Mouse (Mus musculus): ENCODE data around the gene Tmem11. TPM values are rescaled to one million over a fixed set of nuclear protein-coding genes. Genes with fewer than 3 reads are reported as not detected.
A peak's percentile ranks its signal among the peaks of the same experiment; 100 is the strongest.

Tmem11 gene
- polyA plus RNA-seq, 1 experiment = 46.6 TPM

DNA sequence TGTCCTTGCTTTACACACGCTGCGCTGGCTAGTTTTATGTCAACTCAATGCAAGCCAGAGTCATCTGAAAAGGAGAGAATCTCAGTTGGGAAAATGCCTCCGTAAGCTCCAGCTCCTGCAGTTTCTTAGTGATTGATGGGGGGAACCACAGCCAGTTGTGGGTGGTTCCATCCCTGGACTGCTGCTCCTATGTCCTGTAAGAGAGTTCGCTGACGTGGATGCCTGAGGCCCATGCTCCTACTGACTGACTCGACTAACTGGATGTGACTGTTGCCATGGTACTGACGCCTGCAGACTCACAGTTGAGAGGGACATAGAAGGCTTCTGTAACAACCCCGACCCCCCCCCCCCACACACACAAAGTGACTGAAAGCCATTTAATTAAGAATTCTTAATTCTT, 11.2 kb downstream of the Tmem11 start:
- Histone ChIP-seq H3K27ac (ENCODE audit: insufficient read depth, low read length) (no peak overlapping the region), H3K27me3 (ENCODE audit: control insufficient read depth, insufficient read depth, low read length, poor library complexity, severe bottlenecking) (no peaks in the 10 kb centered on the region), H3K9ac (ENCODE audit: low read depth, poor library complexity, severe bottlenecking) (no peak overlapping the region), H3K36me3 (ENCODE audit: control insufficient read depth, insufficient read depth, low read length, poor library complexity, severe bottlenecking) (peaks cover 30% of the 10 kb centered on the region), H3K4me3 (ENCODE audit: low read depth, low read length) (no peak overlapping the region), H3K4me1 (ENCODE audit: control insufficient read depth, insufficient read depth, low read length) (no peaks in the 10 kb centered on the region), H3K9me3 (replicated peaks; ENCODE audit: control insufficient read depth, insufficient read depth, low read length, poor library complexity, severe bottlenecking) (no peaks in the 10 kb centered on the region)
- TF ChIP-seq POLR2A (IDR thresholded peaks at IDR 0.05; ENCODE audit: insufficient read depth, low read length) = no peak
- no peak for TF ChIP-seq EP300 (IDR thresholded peaks at IDR 0.05; ENCODE audit: insufficient read depth, low read depth, low read length)
- TF ChIP-seq CTCF (IDR thresholded peaks at IDR 0.05; ENCODE audit: low read depth, low read length) = no peak

DNA sequence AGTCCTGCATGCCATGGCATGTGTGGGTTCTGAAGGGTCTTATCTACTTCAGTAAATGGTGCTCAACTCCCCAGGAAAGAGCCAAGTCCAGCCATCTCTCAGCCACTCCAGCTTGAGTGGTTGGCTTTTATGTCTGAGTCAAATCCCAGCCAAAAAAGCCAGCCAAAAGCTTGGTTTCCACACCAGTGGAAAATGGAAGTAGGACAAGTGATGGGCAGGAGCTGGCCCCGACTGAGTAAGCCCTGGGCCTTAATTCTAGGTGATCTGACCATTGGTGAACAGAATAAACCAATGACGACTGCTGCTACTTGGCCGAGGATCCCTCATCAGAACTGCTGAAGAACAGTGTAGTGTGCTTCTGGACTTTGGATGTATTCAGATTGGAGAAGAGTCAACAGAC, 11.6 kb downstream of the Tmem11 start:
- Histone ChIP-seq H3K9ac (ENCODE audit: low read depth, poor library complexity, severe bottlenecking) (no peak overlapping the region), H3K36me3 (ENCODE audit: control insufficient read depth, insufficient read depth, low read length, poor library complexity, severe bottlenecking) (peaks cover 27% of the 10 kb centered on the region), H3K4me3 (ENCODE audit: low read depth, low read length) (no peak overlapping the region), H3K9me3 (replicated peaks; ENCODE audit: control insufficient read depth, insufficient read depth, low read length, poor library complexity, severe bottlenecking) (no peaks in the 10 kb centered on the region), H3K4me1 (ENCODE audit: control insufficient read depth, insufficient read depth, low read length) (no peaks in the 10 kb centered on the region), H3K27ac (ENCODE audit: insufficient read depth, low read length) (no peak overlapping the region), H3K27me3 (ENCODE audit: control insufficient read depth, insufficient read depth, low read length, poor library complexity, severe bottlenecking) (no peaks in the 10 kb centered on the region)
- no peak for TF ChIP-seq EP300 (IDR thresholded peaks at IDR 0.05; ENCODE audit: insufficient read depth, low read depth, low read length)
- no peak for TF ChIP-seq CTCF (IDR thresholded peaks at IDR 0.05; ENCODE audit: low read depth, low read length)
- no peak for TF ChIP-seq POLR2A (IDR thresholded peaks at IDR 0.05; ENCODE audit: insufficient read depth, low read length)

DNA sequence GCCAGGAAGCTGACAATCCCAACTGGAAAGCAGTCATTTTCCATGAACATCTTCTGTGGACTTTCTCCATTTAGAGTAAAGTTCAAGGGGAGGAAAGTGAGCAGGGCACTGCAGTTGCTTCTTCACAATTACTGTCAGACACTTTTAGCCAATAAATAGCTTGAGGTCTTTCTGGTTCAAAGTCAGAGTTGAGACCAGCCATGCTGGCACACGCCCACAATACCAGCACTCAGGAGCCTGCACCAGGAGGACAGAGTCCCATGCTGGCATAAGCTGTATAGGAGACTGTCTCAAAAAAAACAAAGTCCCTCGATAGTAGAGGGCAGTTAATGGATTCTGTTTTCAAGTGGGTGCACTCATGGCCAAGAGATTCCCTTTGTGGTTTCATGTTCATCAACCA, 13.1 kb downstream of the Tmem11 start:
- Histone ChIP-seq H3K27me3 (ENCODE audit: control insufficient read depth, insufficient read depth, low read length, poor library complexity, severe bottlenecking) (no peaks in the 10 kb centered on the region), H3K9ac (ENCODE audit: low read depth, poor library complexity, severe bottlenecking) (no peak overlapping the region), H3K4me3 (ENCODE audit: low read depth, low read length) (no peak overlapping the region), H3K9me3 (replicated peaks; ENCODE audit: control insufficient read depth, insufficient read depth, low read length, poor library complexity, severe bottlenecking) (no peaks in the 10 kb centered on the region), H3K4me1 (ENCODE audit: control insufficient read depth, insufficient read depth, low read length) (no peaks in the 10 kb centered on the region), H3K27ac (ENCODE audit: insufficient read depth, low read length) (no peak overlapping the region), H3K36me3 (ENCODE audit: control insufficient read depth, insufficient read depth, low read length, poor library complexity, severe bottlenecking) (peaks cover 31% of the 10 kb centered on the region)
- TF ChIP-seq EP300 (IDR thresholded peaks at IDR 0.05; ENCODE audit: insufficient read depth, low read depth, low read length) = no peak

DNA sequence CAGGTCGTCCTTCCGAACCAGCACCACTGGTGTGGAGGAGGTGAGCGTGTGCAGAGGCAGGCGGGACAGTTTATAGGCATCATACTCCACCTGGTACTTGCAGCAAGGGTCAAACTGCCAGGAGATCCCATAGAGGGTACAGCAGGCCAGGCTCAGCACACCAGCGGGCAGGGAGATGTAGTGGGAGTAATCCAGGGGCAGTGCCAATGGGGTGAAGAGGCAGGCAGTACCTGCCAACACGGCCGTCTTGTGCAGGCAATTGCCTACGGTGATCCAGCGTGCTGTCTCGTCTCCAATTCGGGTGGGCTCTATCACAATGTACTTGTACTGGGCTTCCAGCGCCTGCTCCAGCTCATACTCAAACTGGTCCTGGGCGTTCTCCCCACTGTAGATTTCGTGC, 14.2 kb downstream of the Tmem11 start:
- Histone ChIP-seq H3K9me3 (replicated peaks; ENCODE audit: control insufficient read depth, insufficient read depth, low read length, poor library complexity, severe bottlenecking) (no peaks in the 10 kb centered on the region), H3K27ac (ENCODE audit: insufficient read depth, low read length) (0 out of 2 replicates have a peak overlapping the region, but pooled peaks have one; percentile 5), H3K36me3 (ENCODE audit: control insufficient read depth, insufficient read depth, low read length, poor library complexity, severe bottlenecking) (peaks cover 30% of the 10 kb centered on the region), H3K27me3 (ENCODE audit: control insufficient read depth, insufficient read depth, low read length, poor library complexity, severe bottlenecking) (no peaks in the 10 kb centered on the region), H3K4me1 (ENCODE audit: control insufficient read depth, insufficient read depth, low read length) (no peaks in the 10 kb centered on the region), H3K4me3 (ENCODE audit: low read depth, low read length) (no peak overlapping the region), H3K9ac (ENCODE audit: low read depth, poor library complexity, severe bottlenecking) (no peak overlapping the region)
- TF ChIP-seq POLR2A (IDR thresholded peaks at IDR 0.05; ENCODE audit: insufficient read depth, low read length) (no peak), EP300 (IDR thresholded peaks at IDR 0.05; ENCODE audit: insufficient read depth, low read depth, low read length) (no peak), CTCF (IDR thresholded peaks at IDR 0.05; ENCODE audit: low read depth, low read length) (no peak)

DNA sequence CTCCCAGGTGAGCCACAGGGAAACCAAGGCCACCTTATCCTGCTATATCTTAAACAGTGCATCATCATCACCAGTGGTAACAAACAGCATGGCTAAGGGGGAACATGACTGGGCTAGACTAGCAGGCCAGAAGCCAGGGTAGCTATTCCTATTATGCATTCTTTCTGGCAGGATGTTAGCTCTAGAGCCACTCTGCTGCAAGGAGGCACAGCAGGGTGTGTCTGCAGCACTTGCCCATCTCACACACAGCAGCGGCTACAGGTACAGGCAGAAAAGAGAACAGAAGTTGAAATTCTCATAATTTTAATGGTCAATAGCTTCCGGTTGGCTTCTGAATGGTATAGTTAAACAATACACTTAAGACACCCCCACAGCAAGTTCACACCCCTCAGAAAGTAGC, 14.9 kb downstream of the Tmem11 start:
- no peak overlapping the region for H3K9ac ChIP-seq (ENCODE audit: low read depth, poor library complexity, severe bottlenecking)
- H3K4me3 ChIP-seq (ENCODE audit: low read depth, low read length) = no peak overlapping the region
- H3K27me3 ChIP-seq (ENCODE audit: control insufficient read depth, insufficient read depth, low read length, poor library complexity, severe bottlenecking) = no peaks in the 10 kb centered on the region
- H3K36me3 ChIP-seq (ENCODE audit: control insufficient read depth, insufficient read depth, low read length, poor library complexity, severe bottlenecking) = peaks cover 30% of the 10 kb centered on the region
- peak overlapping the region; percentile 79 for H3K27ac ChIP-seq (ENCODE audit: insufficient read depth, low read length)
- no peaks in the 10 kb centered on the region for H3K9me3 ChIP-seq (replicated peaks; ENCODE audit: control insufficient read depth, insufficient read depth, low read length, poor library complexity, severe bottlenecking)
- TF ChIP-seq POLR2A (IDR thresholded peaks at IDR 0.05; ENCODE audit: insufficient read depth, low read length) (no peak), EP300 (IDR thresholded peaks at IDR 0.05; ENCODE audit: insufficient read depth, low read depth, low read length) (no peak), CTCF (IDR thresholded peaks at IDR 0.05; ENCODE audit: low read depth, low read length) (no peak)
- no peaks in the 10 kb centered on the region for H3K4me1 ChIP-seq (ENCODE audit: control insufficient read depth, insufficient read depth, low read length)

DNA sequence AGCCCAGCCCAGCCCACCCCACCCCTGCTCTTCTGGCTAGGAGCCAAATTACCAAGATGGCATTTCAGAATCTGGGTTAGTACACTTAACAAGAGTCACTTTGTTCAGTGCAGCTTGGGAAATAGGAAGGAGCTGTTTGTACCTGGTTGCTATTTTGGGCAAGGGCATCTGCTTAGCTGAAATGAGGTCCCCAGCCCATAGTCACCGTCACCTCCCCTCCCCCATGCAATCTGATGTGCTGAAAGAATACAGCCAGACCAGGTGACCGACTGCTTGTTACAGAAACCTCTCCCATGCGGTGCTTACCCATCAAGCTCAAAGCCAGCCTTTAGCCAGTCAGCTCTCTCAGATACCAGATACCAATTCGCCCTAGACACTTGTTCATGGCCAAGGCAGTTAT, 15.9 kb downstream of the Tmem11 start:
- no peak overlapping the region for H3K4me3 ChIP-seq (ENCODE audit: low read depth, low read length)
- no peak for TF ChIP-seq EP300 (IDR thresholded peaks at IDR 0.05; ENCODE audit: insufficient read depth, low read depth, low read length)
- no peak for TF ChIP-seq CTCF (IDR thresholded peaks at IDR 0.05; ENCODE audit: low read depth, low read length)
- no peak for TF ChIP-seq POLR2A (IDR thresholded peaks at IDR 0.05; ENCODE audit: insufficient read depth, low read length)
- H3K4me1 ChIP-seq (ENCODE audit: control insufficient read depth, insufficient read depth, low read length) = no peaks in the 10 kb centered on the region
- no peaks in the 10 kb centered on the region for H3K27me3 ChIP-seq (ENCODE audit: control insufficient read depth, insufficient read depth, low read length, poor library complexity, severe bottlenecking)
- peaks cover 30% of the 10 kb centered on the region for H3K36me3 ChIP-seq (ENCODE audit: control insufficient read depth, insufficient read depth, low read length, poor library complexity, severe bottlenecking)
- H3K9me3 ChIP-seq (replicated peaks; ENCODE audit: control insufficient read depth, insufficient read depth, low read length, poor library complexity, severe bottlenecking) = no peaks in the 10 kb centered on the region
- H3K27ac ChIP-seq (ENCODE audit: insufficient read depth, low read length) = peak overlapping the region; percentile 18; the same call in 1 of the 2 replicates
- no peak overlapping the region for H3K9ac ChIP-seq (ENCODE audit: low read depth, poor library complexity, severe bottlenecking)
